Mouse (Mus musculus) MN1 (cell line): ENCODE data around the gene Manba.

ENCODE experiments used
- DNase-seq: peaks from one replicate; pipeline ENCODE4 v3.0.0-alpha.2; 2016; ENCODE audit warnings: low spot score

Manba gene

DNA sequence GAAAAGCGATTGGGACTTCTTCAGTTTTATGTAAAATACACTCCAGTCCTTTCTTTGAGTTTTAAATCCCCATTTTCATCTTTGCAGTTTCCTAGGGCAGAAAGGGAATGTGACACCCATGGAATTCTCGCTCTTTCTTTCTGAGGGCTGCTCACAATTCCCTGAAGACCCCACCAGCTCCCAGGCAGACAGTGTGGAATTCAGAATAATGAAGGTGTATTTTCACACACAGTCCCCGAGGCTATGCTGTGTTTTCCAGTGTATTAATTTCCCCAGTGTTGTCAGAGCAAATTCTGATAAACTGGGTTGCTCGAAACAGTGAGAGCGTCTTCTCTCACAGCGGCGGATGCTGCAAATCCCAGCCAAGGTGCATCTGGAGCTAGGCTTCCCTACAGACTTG is 44.3 kb downstream of the Manba start:
- no peak for DNase-seq

DNA sequence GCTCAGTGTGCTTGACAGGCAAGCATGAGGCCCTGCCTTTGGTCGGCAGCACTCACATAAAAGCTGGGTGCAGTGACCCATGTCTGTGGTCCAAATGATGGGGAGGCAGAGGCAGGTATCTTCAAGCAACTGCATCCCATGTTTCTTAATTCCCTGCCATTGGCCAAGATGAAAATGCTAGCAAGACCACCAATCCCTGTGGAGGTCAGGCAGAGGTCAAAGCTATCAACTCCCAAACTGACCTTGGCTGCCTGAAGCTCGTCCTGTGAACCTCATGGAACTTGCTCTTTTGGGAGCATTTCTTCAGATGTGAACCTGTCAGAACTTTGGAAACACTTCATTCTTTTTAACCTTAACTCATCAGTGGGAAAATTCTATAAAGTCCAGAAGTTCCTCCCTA is 46.4 kb downstream of the Manba start:
- no peak for DNase-seq

DNA sequence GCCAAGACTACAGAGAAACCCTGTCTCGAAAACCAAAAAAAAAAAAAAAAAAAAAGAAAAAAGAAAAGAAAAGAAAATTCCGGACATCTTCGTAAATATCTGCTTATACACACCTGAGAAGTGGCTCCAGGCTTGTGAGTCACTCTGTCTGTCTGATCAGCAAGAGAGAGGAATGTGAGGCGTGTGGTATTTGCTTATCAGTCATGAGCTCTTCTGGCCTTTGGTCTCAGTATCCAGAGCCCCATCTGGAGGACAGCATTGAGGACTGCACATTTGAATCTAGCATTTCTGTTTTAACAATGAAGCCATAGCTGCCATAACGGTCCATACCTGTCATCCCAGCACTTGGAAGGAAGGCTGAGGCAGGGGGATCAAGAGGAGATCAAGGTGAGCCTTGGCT is 48.7 kb downstream of the Manba start:
- DNase-seq, result no peak

DNA sequence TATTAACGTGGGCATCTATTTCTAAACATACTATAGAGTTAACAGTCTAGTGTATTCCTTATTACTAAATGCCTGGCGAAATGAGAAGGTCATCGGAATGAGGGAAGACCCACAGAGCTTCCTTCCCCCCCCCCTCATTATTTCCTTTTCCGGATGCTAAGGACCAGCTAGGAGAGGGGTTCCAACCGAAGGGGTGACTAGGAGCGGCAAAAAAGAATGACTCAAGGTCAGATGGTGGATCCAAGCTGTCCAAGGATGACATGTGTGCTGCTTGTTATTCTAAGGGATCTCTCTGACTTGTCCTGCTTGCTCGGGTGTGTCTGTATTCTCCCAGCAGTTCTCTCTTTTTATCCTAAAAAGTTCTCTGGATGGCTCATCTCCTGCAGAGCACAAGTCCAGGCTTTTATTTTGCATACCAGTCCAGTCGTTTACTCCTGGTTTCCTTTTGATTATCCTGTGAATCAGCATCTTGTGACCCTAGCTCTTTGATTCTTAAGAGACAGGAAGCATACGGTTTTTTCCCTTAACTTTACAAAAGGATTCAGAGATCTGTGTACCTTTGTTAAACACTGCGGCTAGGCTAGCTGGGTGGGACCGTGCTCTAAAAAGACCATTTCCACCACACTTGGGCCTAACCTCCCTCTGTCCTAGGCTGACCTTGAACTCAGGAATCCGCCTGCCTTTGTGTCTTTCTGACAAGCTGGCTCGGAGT is 61.0 kb downstream of the Manba start:
- DNase-seq, result no peak

DNA sequence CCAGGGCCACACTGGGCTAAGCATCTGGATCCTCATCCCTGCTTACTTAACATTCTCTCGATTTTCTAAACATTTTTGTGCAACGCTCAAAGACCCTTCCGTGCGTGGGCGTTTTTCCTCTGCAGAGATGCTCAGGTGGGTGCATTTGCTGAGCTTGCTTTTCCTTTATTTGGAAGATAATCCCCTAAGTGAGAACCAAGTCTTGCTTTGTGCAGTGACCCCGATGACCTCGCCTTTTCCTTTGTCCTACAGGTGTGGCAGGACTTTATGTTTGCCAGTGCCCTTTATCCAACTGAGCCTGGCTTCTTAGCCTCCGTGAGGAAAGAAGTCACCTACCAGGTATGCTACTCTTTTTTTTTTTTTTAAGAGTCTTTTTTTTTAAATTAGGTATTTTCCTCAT is 61.9 kb downstream of the Manba start:
- no peak for DNase-seq

DNA sequence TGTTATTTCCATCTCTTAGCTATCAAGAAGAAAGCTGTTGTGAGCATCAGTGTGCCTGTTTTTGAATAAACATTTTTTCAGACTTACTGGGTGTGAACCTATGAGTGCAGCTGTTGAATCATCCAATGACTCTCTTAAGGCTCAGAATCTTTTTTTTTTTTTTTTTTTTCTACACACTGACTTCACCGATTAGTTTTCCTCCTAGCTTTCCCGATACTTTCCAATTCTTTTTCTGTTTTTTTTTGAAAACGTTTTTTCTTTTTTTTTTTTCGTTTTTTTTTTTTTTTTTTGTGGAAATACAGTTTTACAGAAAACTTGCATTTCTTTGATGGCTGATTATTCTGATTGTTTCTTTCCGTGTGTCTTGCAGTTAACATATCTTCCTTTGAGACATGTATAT is 67.5 kb downstream of the Manba start:
- no peak for DNase-seq

DNA sequence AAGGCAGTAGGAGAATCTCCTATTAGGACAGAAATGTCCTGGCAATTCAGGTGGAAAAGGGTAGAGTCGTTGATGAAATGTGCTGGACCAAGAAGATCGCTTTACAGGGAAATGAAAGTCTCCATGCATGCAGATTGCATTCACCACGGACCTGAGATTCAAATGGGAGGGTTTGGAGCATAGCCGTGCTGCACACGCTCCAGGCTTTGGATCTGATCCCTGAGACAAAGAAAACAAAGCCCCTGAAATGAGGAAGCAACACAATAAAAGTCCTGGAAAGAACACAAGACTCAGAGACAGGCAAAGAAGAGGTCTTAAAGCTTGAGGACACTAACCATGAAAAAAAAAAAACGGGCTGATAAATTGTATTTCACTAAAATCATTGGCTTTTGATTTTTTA is 69.8 kb downstream of the Manba start:
- DNase-seq, result no peak

DNA sequence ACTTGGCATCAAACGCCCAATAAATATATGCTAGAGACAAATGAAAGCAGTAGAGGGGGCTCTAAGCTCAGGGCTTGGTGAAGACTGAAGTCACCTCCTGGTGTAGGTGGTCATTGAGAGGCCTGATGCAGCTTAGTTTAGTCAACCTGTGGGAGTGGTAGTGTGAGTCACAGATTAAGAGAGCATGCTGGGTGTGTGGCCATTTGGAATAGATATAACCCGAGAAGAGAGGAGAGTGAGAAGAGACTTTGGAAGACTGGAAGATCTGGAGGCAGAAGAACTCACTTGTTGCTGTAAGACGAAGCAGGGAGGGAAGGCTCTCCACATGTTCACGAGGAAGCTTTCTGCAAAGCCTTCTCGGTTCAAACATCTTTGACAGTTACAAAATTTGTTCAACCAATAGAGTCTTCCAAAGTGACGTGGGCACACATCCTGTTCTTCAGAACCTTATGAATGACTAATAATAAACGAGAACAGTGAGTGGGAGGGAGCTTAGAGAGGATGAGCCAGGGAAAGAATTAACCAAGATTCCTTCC is 70.7 kb downstream of the Manba start:
- DNase-seq, result peak; percentile 15

DNA sequence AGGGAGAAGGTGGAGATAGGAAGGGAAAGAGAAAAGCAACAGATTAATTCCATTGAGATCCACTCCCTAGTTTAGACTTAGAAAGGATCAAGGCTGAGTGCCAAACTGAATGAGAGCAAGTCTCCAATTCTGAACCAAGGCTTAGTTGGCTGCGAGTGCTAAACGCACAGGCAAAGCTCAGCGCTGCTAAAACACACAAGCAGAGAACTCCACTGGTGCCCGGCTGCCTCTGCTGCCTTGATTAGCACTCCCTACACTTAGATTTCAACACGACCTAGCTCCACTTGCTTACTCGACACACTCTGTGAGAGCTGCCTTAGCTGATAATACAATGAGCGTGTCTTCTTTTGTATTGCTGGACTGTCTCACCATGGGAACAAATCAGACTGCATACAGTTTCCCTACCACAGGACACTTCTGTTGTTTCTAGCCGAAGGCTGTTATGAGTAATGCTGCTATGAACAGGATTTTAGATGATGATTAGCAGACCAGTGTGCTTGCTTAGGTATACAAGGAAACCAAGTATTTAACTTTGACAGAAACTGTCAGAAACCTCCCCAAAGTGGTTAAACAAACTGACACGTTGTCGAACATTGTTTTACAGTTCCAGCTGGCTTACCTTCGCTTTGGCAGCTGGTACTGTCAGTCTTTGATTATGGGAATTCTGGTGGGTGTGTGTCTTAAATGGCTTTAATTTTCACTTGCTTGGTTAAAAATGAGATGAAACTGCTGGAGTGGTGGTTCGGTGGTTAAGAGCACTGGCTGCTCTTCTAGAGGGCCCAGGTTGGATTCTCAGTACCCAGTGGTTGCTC is 71.6 kb downstream of the Manba start:
- no peak for DNase-seq

DNA sequence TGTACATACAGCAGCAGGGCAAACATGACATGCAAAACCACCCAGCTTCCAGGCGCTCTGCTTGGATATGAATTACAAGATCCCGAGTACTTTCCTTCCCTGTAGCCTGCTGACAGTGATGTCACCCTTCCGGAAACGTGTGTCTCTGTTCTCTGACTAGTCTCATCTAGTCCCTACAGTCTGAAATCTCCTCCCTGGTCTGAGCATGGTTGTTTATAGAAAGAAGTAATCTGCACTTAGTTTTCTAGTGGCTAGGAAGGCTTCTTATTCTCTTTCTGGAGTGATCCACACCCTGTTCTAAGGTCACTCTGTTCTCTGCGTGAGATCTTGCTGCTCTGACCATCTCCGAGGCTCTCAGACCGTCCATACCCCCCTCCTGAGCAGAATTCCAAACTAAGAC is 76.6 kb downstream of the Manba start:
- DNase-seq, result no peak

DNA sequence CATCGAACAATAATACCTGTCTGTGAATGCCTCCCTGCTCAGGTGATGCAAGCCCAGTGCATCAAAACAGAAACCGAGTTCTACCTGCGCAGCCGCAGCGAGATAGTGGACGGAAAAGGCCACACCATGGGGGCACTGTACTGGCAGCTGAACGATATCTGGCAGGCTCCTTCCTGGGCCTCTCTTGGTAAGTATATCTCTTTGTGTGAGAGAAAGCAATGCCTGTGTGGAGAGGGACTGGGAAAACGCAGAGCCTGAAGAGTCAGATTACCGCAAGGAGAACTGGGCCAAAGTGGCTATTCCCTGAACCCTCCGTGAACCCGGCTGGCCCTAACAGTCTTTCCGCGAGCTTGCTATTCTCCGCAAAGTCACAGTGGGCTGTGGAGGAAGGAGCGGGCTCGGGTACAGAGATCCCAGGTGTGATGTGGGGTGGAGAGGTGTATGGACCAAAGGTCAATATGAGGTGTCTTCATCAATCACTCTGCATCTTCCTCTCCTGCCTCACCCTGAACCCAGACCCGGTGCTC is 77.8 kb downstream of the Manba start:
- no peak for DNase-seq

DNA sequence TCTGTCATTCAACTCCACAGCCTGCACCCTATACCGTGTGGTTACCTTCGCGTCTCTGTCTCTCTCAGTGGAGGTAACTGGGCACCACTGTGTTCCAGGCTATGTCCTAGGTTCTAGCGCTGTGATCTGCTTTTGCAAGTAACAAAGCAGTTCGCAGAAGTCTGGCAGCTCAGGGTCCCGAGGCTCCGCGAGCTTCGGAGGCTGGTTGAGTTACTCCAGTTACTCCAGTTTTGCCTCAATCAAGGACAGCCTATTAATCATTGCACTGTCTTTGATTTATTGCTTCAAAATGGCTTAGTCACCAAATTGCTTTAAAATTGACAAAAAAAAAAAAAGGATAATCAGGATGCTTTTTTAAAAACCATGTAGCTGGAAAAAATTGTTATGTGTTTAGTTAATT is 79.3 kb downstream of the Manba start:
- DNase-seq, result no peak

DNA sequence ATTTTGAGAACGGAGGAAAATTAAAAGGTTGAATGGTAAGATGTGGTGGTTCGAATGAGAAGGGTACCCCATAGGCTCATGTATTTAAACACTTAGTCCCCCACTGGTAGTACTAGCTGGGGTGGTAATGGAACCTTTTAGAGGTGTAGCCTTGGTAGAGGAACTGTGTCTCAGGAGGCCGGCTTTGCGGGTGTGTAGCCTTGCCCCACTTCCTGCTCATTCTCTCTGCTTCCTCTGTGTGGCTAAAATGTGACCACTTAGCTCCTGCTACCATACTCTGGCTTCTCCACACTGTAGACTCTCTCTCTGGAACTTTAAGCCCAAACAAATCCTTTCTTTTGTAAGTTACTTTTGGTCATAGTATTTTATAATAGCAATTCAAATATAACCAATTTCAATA is 79.9 kb downstream of the Manba start:
- no peak for DNase-seq

DNA sequence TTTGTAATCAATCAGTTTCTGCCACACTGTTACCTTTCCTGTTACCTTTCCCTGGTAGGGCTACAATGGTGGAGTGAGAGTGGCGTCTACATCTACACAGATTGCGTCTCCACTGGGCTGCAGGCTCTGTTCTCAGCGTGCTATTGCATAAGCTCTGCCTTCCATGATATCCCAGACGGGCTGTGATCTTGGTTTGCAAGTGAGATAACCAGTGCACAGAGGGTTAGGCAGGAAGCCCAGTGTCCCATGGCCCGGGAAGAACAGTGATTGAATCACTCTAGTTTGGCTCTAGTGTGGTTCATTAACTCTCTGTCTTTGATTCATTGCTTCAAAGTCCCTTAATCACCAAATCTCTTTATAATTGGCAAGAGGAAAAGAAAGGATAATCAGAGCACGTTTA is 82.5 kb downstream of the Manba start:
- no peak for DNase-seq

DNA sequence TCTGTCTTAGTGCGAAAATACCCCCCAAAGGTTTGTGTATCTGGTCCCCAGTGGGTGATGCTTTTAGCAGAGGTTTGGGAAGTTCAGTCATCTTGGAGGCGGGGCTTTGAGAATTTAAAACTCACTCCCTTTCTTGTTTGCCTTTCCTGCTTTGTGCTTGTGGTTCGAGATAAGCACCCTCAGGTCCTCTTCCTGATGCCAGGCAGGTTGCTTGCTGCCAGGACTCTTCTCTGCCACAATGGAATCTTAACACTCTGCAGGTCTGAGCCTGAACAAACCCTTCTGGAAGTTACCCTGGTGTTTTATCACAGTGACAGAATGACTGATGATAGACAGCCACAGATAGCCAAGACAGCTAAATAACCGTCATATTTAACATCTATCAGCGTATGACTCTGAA is 83.2 kb downstream of the Manba start:
- no peak for DNase-seq

DNA sequence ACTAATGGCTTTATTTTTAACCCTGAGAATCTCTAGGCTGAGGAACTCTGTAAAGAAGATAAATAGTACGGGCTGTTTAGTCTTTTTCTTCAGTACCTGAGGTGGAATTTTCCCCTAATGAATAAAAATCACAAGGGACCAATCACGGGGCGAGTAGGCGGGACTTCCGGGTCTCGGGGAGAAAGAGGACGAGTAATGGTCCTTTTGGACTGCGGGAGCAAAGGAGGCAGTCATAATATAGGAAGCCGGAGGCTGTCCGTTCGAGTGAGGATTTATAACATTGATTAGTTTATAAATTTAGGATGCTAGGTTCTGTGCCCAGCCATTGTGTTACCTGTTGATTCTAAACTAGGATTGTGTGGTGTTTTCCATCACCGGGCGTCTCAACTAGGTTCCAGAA is 86.1 kb downstream of the Manba start:
- no peak for DNase-seq

DNA sequence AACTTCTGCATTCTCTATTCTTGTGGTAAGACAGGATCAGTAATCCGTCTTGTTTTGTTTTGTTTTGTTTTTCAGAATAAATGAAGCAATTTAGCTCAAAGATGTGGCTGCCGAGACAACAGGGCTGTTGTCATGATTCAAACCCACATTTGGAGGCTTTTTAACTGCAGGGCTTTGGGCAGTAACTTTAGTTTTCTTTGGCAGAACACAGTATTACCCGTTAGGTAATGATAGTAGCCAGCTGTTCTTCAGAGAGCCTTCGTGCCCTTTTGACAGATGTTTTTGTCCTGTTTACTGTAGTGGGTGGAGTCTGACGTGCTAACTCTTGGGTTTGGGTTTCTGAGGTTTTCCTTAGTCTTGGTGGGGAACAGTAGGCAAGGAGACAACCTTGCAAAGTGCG is 87.6 kb downstream of the Manba start:
- DNase-seq, result no peak

DNA sequence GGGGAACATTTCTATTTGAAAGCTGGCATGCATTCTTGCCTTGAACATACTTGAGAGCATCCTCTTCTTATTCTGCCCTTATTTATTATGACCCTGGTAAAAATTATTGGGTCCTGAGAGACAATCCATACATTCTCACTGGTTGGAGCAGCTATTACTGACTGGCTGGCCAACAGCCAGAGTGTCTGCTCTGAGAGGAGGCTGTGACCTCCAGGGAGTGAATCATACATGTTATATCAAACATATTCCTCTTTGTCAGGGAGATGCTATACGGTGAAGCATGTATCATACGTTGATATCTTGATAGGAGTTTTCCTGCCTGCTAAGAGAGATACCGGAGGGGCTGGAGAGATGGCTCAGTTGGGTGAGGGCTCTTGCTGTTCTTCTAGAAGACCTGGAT is 89.7 kb downstream of the Manba start:
- DNase-seq, result peak; percentile 47

DNA sequence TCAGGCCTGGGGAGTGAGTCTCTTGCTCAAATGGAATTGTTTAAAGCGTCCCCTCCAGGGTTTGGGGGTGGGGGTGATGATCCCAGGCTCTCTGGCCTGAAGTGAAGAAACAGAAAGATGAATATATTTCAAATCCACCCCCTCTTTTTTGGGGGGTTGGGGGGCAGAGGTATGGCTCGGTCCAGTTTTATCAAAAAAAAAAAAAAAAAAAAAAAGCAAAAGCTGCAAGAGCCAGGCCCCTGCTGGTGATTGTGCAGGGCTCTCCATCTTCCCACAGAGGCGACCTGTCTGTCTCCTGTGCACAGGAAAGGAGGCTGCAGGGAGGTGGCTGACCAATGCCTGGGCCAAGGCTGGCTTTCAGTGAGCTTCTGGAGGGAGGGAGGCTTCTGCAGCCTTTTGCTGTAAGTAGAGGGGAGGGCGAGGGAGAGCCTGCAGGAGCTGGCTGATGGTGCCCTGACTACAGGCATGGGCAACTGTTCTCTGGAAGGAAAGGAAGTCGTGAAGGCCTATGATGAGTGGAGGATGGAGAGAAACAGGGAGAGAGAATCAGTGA is 93.3 kb downstream of the Manba start:
- DNase-seq, result peak; percentile 31

DNA sequence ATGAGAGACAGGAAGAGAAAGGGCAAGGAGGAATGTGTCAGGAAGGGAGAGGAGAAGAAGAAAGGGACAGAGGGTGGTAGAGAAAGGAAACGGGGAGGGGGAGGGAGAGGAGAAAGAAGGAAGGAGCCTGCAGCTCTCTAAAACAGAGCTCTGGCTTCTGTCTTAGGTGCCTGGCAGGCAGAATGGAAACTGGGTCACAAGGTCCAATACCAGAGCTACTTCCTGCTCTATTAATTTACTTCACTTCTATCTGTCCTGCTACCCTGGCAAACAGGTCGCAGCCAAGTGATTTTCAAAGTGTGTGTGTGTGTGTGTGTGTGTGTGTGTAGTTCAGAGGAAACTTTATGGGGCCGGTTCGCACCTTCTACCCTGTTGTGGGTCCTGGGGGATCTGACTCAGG is 93.8 kb downstream of the Manba start:
- peak; percentile 68 for DNase-seq

DNA sequence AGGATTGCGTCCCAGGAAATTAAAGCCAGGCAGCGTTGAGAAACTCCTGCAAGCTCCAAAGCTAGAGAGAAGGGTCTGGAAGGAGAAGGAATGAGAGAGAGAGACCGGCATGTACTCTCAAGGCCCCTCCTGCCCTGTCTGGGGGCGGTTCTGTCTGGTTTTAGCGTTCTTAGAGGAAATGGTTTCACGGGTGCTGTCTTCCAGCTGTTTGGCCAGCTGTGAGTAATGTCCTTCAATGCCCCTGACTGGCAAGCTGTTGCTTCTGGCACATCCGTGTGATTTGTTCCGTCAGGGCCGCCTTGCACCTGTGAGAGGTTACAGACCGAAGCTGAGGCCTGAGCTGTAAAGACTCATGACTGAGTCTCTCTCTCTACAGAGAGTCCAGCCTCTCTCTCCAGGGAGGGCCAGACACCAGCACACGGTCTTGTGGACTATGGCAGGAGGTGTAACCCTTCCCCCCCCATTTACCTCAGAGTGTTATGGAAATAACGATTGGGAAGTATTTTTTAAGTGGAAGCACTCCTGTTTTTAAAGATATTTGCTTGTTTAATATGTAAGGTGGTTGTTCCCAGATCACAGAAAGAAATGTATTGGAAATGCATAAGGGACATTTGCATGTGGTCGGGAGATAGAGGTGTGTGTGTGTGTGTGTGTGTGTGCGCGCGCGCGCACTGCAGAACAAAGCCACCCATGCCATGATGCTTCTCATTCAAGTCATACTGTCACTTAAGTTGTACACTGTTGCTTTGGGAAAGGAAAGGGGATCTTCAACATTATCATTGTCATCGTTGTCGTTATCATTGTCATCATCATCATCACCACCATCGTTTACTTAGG is 95.2 kb downstream of the Manba start:
- DNase-seq, result no peak

DNA sequence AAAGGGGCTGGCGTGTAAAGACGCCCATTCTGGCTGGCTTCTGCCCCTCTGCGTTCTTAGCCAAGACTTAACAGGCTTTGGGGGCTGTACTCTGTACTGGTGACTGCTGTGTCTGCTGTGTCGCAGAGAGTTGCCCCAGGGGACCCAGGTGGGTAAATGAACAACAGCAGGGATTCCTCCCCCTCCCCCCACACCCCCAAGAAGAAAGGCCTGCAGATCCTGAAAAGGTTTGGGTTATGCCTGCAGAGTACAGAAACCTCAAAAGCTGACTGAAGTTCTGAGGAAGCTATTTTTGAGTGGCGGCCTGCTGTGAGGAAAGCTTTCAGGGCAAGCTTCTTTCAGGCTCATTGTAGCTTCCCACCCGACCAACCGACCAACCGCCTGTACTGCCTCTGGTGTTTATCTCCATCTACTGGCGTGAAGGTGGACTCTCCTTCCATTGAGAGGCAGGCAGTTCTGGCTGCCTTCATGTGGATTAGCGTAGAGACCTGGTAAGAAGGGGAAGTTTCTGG is 96.3 kb downstream of the Manba start:
- DNase-seq, result peak; percentile 34
